Mouse (Mus musculus) lung, embryonic 14.5 days (tissue): Measurements from ENCODE around the gene B4galnt3. TPM values are rescaled to one million over a fixed set of nuclear protein-coding genes. Genes with fewer than 3 reads are reported as not detected.

ENCODE experiments used
- ATAC-seq: fragments of 200-750 bp; cut with Nextera tagmentation; 2 replicates; pipeline ENCODE4 v1.8.0; 2017; ENCODE audit warnings: mild to moderate bottlenecking, moderate TSS enrichment, moderate library complexity; ENCODE audit not compliant: insufficient read depth
- DNase-seq: peaks from one replicate; pipeline ENCODE4 v3.0.0-alpha.2; 2015
- H3K27ac ChIP-seq: fragments of 300-500 bp; sonication (generic); 2 replicates; pipeline ENCODE4 v1.5.1; 2014; ENCODE audit warnings: low read depth, mild to moderate bottlenecking, moderate library complexity
- H3K27me3 ChIP-seq: fragments of 300-500 bp; sonication (generic); 2 replicates; pipeline ENCODE4 v1.6.1; 2014; ENCODE audit warnings: low read length, control low read depth; ENCODE audit not compliant: insufficient read depth
- H3K36me3 ChIP-seq: fragments of 300-500 bp; sonication (generic); 2 replicates; pipeline ENCODE4 v1.6.1; 2014; ENCODE audit warnings: control low read depth; ENCODE audit not compliant: insufficient read depth
- H3K4me1 ChIP-seq: fragments of 300-500 bp; sonication (generic); 2 replicates; pipeline ENCODE4 v1.6.1; 2014; ENCODE audit warnings: antibody characterized with exemption, control low read depth; ENCODE audit not compliant: insufficient read depth
- H3K4me2 ChIP-seq: fragments of 300-500 bp; sonication (generic); 2 replicates; pipeline ENCODE4 v1.6.1; 2014; ENCODE audit warnings: mild to moderate bottlenecking
- H3K4me3 ChIP-seq: fragments of 300-500 bp; sonication (generic); 2 replicates; pipeline ENCODE4 v1.5.1; 2014; ENCODE audit warnings: low read depth, low read length
- H3K9ac ChIP-seq: fragments of 300-500 bp; sonication (generic); 2 replicates; pipeline ENCODE4 v1.6.1; 2014
- H3K9me3 ChIP-seq: fragments of 300-500 bp; sonication (generic); 2 replicates; pipeline ENCODE4 v1.6.1; 2016; ENCODE audit warnings: low read depth, low read length, control low read depth
- CTCF ChIP-seq: IDR thresholded peaks from 2 replicates; pipeline ENCODE4 v1.5.1; 2016; ENCODE audit warnings: antibody characterized with exemption, low read depth
- WGBS: fragments of 180-500 bp; shearing (Covaris S2); extraction: QIAGEN DNeasy Blood & Tissue Kit; methylation state at CpG from one replicate; pipeline ENCODE4 v1.1.7; 2014; 5-methylcytosine and 5-hydroxymethylcytosine counted together
- polyA plus RNA-seq: library from polyadenylated mRNA; unstranded; fragments of >200 nt; fragmentation: Nextera tagmentation; extraction: Ambion mirVana; gene quantifications from 2 replicates; pipeline ENCODE4 v1.2.1, GENCODE M21; 2014

The B4galnt3 gene
- polyA plus RNA-seq: 0.08 and 0.09 TPM in 2 replicates

DNA sequence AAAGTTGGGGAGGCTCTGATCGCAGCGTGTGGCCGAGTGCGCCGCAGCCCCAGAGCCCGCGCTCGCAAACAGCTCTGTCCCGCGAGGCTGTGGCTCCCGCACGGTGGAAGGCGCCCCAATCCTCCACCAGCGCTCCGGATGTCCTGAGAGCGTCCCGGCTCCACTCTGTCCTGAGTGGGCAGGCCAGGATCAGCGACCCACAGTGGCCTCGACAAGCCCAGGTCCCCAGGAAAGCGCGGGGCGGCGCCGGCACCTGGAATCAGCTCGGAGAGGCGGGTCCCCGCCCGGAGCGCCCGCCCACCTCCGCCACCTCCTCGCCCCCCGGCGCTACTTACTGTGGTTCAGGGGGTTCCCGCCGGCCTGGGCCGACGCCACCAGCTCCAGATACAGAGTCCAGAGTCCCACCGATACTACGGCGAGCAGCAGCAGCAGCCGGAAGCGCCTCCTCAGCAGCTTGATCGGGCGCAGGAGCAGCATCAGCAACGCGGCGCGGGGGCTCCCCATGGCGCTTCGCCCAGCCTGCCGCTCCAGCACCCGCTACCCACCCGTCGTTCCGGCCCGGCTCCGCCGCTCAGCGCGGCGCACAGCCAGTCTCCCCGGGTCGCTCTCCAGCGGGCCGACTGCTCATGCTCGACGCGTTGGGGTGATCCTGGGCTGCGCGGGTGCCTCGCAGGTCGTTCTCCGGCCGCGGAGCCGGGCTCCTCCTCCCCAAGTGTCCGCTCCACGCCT is at the start of gene B4galnt3, which contains the start of gene D330020A13Rik:
TSS of gene B4galnt3 (minus strand) at position 504 of the 729 bp plus-strand sequence.
TSS of gene D330020A13Rik (plus strand) at position 309 of the 729 bp plus-strand sequence.
- WGBS: under 1% methylated on average over 79 of the region's 79 CpGs
- Histone ChIP-seq H3K27me3 (peaks cover 20% of the 10 kb centered on the region), H3K4me3 (peak within 1 kb of the TSS; percentile 57), H3K9me3 (no peaks in the 10 kb centered on the region), H3K27ac (peak within 1 kb of the TSS; percentile 54; the same call in 1 of the 2 replicates), H3K9ac (peak within 1 kb of the TSS; percentile 52), H3K36me3 (no peaks in the 10 kb centered on the region), H3K4me2 (peak within 1 kb of the TSS; percentile 98), H3K4me1 (no peaks in the 10 kb centered on the region)
- ATAC-seq (peak; percentile 81), DNase-seq (peak; percentile 64)
- TF ChIP-seq CTCF: no peak

DNA sequence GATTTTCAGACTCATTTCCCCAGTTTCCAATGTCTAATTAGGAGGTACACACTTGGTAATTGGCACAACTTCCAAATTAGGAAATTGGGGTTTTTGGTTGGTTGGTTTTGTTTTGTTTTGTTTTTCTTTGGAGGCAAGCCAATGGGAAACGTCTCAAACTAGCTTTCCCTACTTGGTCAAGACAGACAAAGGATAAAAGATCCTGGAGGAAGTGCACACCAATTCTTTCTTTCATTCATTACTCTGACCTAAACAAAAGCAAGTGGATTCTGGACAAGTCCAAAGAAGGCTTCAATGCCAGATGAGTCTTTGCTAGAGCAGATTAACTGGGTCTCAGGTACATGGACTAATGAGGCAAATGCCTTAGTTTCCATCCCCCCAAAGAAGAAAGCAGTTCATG is 49.6 kb upstream of the B4galnt3 start:
- no peaks in the 10 kb centered on the region for H3K27me3 ChIP-seq
- H3K4me1 ChIP-seq: no peaks in the 10 kb centered on the region
- no peak overlapping the region for H3K9ac ChIP-seq
- ATAC-seq: no peak
- no peak overlapping the region for H3K27ac ChIP-seq
- H3K4me2 ChIP-seq: no peak overlapping the region
- no peak for DNase-seq
- 43% methylated on average over 1 of the region's 1 CpGs for WGBS
- no peak for TF ChIP-seq CTCF
- H3K4me3 ChIP-seq: no peak overlapping the region
- H3K36me3 ChIP-seq: peaks cover 87% of the 10 kb centered on the region
- no peaks in the 10 kb centered on the region for H3K9me3 ChIP-seq

DNA sequence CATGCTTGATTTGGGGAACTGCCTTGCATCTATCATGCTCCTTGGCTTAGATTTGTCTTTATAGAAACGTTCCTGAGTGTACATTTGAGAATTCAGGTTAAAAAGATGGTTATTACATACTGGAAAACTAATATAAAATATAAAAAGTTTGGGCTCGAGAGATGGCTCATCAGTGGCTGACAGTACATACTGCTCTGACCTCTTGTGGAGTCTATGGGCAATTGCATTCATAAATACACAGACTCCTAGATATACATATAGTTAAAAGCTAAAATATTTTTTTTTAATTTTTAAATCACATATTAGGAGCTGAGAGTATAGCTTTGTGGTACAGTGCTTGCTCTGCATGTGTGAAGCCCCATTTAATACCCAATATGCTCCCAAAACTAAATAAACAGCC is 38.0 kb upstream of the B4galnt3 start:
- no peak for TF ChIP-seq CTCF

DNA sequence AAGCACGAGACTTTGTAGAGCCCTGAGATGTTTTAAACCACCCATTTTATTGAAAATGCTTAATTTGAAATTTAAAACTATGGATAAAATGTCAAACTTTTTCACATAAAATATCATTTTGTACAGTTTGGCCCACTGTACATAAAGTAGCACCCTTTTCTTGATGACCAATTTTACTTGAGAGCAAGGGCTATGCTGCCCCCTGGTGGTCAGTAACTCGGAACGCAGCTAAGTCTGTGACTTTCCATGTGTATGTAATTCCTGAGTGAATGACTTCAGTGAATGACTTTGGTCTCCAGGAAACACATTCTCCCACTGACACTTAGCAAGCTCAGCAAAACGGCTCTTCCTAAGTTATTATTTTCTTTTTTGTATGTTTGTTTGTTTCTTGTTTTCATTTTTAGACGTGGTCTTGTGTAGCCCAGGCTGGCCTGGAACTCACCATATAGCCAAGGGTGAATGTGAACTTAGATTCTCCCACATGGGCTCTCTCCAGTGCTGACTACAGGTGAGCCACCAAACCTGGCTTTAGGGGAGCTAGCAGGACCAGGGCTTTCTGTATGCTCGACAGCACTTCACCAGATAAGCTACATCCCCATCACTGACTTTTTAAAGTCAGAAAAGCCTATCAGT is 30.1 kb upstream of the B4galnt3 start:
- peak; percentile 94 for TF ChIP-seq CTCF
- ATAC-seq (no peak), DNase-seq (peak; percentile 93)
- Histone ChIP-seq H3K27me3 (no peaks in the 10 kb centered on the region), H3K9me3 (no peaks in the 10 kb centered on the region), H3K4me2 (no peak overlapping the region), H3K4me3 (no peak overlapping the region), H3K4me1 (no peaks in the 10 kb centered on the region), H3K9ac (no peak overlapping the region), H3K27ac (no peak overlapping the region), H3K36me3 (peaks cover 27% of the 10 kb centered on the region)
- 28% methylated on average over 6 of the region's 6 CpGs for WGBS

More for the DNA sequence above, 38.0 kb upstream of the B4galnt3 start:
- peaks cover 82% of the 10 kb centered on the region for H3K36me3 ChIP-seq
- no peaks in the 10 kb centered on the region for H3K27me3 ChIP-seq
- no peak overlapping the region for H3K27ac ChIP-seq
- DNase-seq (no peak), ATAC-seq (no peak)
- 74% methylated on average over 2 of the region's 2 CpGs for WGBS
- H3K4me2 ChIP-seq: no peak overlapping the region
- no peaks in the 10 kb centered on the region for H3K9me3 ChIP-seq
- no peak overlapping the region for H3K9ac ChIP-seq
- no peaks in the 10 kb centered on the region for H3K4me1 ChIP-seq
- H3K4me3 ChIP-seq: no peak overlapping the region

DNA sequence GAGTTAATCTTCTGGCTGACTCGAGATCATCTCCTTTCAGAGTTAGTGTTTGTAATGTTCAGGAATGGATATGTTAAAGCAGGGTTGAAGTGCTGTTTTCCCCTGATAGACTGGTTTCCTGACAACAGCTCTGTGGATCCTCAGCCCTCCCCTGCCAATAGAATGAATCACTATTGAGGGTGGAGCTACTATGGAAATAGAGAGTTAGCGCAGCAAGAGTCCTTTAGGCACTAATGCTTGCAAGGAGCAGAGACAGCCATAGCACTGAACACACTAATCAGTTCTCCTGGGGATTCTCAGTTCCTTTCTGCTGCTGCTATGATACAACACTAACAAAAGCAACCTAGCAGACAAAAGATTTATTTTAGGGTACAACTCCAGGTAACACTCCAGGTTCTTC is 26.0 kb upstream of the B4galnt3 start:
- no peak for TF ChIP-seq CTCF
- no peak overlapping the region for H3K4me2 ChIP-seq
- H3K27ac ChIP-seq: no peak overlapping the region
- H3K27me3 ChIP-seq: no peaks in the 10 kb centered on the region
- no peaks in the 10 kb centered on the region for H3K9me3 ChIP-seq
- no peak overlapping the region for H3K9ac ChIP-seq
- no peak overlapping the region for H3K4me3 ChIP-seq
- peaks cover 17% of the 10 kb centered on the region for H3K36me3 ChIP-seq
- whole genome bisulfite sequencing: 65% methylated on average over 2 of the region's 2 CpGs
- ATAC-seq (no peak), DNase-seq (no peak)
- H3K4me1 ChIP-seq: no peaks in the 10 kb centered on the region

DNA sequence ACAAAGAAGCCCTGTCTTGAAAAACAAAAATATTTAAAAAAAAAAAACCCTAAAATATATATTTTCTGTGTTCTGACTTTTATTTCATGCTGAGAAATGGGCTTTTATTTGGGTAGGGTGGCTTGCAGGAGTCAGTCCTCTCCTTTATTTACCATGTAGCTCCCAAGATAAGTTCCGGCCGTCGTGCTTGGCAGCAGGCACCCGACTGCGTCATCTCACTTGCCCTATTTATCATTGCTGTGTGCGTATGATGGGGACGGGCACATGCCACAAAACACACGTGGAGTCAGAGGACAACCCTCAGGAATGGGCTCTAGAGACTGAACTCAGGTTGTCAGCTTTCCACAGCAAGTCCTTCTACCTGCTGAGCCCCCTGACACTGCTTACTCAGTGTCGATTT is 24.8 kb upstream of the B4galnt3 start:
- WGBS: 53% methylated on average over 9 of the region's 9 CpGs
- no peak overlapping the region for H3K27ac ChIP-seq
- no peaks in the 10 kb centered on the region for H3K9me3 ChIP-seq
- H3K27me3 ChIP-seq: no peaks in the 10 kb centered on the region
- no peak overlapping the region for H3K4me3 ChIP-seq
- H3K36me3 ChIP-seq: 0 out of 2 replicates have a peak, but pooled peaks cover 6% of the 10 kb centered on the region
- DNase-seq (no peak), ATAC-seq (no peak)
- H3K4me1 ChIP-seq: no peaks in the 10 kb centered on the region
- no peak overlapping the region for H3K9ac ChIP-seq
- H3K4me2 ChIP-seq: no peak overlapping the region
- no peak for TF ChIP-seq CTCF

DNA sequence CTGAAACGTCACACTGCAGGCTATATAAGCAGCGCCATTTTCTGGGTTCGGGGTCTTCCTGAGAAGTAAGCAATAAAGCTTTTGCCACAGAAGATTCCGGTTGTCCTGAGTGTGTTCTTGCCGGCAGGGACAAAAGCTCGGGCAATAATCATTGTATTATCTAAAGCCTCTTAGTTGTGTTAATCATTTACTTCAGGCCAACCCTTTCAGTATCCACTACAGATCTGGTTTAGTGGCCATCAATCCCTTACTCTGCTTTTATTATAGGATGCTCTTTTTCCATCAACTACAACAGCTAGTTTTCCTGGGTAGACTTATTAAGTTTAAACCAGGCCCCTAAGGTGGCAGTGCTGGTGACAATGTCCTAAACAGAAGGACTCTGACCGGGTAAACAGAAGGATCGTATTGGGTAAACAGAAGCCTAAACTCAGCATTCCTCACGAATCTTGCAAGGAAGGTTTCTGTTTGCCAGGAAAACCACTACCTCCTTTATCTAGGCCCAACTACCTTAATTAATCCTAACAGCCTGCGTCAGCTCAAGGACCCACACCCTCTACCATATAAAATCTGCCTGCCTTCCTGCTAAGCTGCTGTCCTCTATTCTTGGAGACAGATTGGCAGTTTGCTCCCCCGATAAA is 24.1 kb upstream of the B4galnt3 start:
- no peak for DNase-seq

More for the DNA sequence above, 24.1 kb upstream of the B4galnt3 start:
- H3K27me3 ChIP-seq: no peaks in the 10 kb centered on the region
- no peak for TF ChIP-seq CTCF
- H3K27ac ChIP-seq: no peak overlapping the region
- H3K4me1 ChIP-seq: no peaks in the 10 kb centered on the region
- 0 out of 2 replicates have a peak, but pooled peaks cover 3% of the 10 kb centered on the region for H3K36me3 ChIP-seq
- H3K4me2 ChIP-seq: no peak overlapping the region
- H3K4me3 ChIP-seq: no peak overlapping the region
- no peak for ATAC-seq
- WGBS: 58% methylated on average over 11 of the region's 11 CpGs
- no peak overlapping the region for H3K9ac ChIP-seq
- no peaks in the 10 kb centered on the region for H3K9me3 ChIP-seq
